Mouse (Mus musculus) lung, postnatal 0 days (tissue): ENCODE data around the gene Arhgap15. TPM values are rescaled to one million over a fixed set of nuclear protein-coding genes. Genes with fewer than 3 reads are reported as not detected.

Experiments
- ATAC-seq: fragments of 200-750 bp; cut with Nextera tagmentation; 2 replicates; pipeline ENCODE4 v1.8.0; 2017; ENCODE audit warnings: moderate library complexity
- DNase-seq: peaks from one replicate; pipeline ENCODE4 v3.0.0-alpha.2; 2016; ENCODE audit warnings: low spot score
- H3K27ac ChIP-seq: fragments of 300-500 bp; sonication (generic); 2 replicates; pipeline ENCODE4 v1.5.1; 2014; ENCODE audit warnings: antibody characterized with exemption, mild to moderate bottlenecking, low read length, mixed read lengths
- H3K27me3 ChIP-seq: fragments of 300-500 bp; sonication (generic); replicated peaks from 2 replicates; pipeline ENCODE4 v1.6.1; 2014; ENCODE audit warnings: low read length, mixed read lengths; ENCODE audit not compliant: insufficient read depth
- H3K36me3 ChIP-seq: fragments of 300-500 bp; sonication (generic); 2 replicates; pipeline ENCODE4 v1.6.1; 2014; ENCODE audit warnings: low read length, mixed read lengths; ENCODE audit not compliant: insufficient read depth
- H3K4me1 ChIP-seq: fragments of 300-500 bp; sonication (generic); 2 replicates; pipeline ENCODE4 v1.6.1; 2014; ENCODE audit warnings: antibody characterized with exemption, low read depth, low read length, mixed read lengths; ENCODE audit not compliant: insufficient read depth
- H3K4me2 ChIP-seq: fragments of 300-500 bp; sonication (generic); replicated peaks from 2 replicates; pipeline ENCODE4 v1.6.1; 2014; ENCODE audit warnings: low read depth, mild to moderate bottlenecking, low read length, moderate library complexity, mixed read lengths
- H3K4me3 ChIP-seq: fragments of 300-500 bp; sonication (generic); 2 replicates; pipeline ENCODE4 v1.5.1; 2014; ENCODE audit warnings: low read depth, low read length
- H3K9ac ChIP-seq: fragments of 300-500 bp; sonication (generic); replicated peaks from 2 replicates; pipeline ENCODE4 v1.6.1; 2014; ENCODE audit warnings: low read depth, mild to moderate bottlenecking
- H3K9me3 ChIP-seq: fragments of 300-500 bp; sonication (generic); 2 replicates; pipeline ENCODE4 v1.6.1; 2016; ENCODE audit warnings: low read length, mixed read lengths
- CTCF ChIP-seq: IDR thresholded peaks from 2 replicates; pipeline ENCODE4 v1.5.1; 2016; ENCODE audit warnings: antibody characterized with exemption, mild to moderate bottlenecking
- EP300 ChIP-seq: IDR thresholded peaks from 2 replicates; pipeline ENCODE4 v1.6.1; 2016; ENCODE audit warnings: antibody characterized with exemption, mild to moderate bottlenecking, control low read depth
- WGBS: fragments of 180-500 bp; shearing (Covaris S2); extraction: QIAGEN DNeasy Blood & Tissue Kit; methylation state at CpG from one replicate; pipeline ENCODE4 v1.1.7; 2014; 5-methylcytosine and 5-hydroxymethylcytosine counted together
- polyA plus RNA-seq: library from polyadenylated mRNA; unstranded; fragments of >200 nt; fragmentation: Nextera tagmentation; extraction: Ambion mirVana; gene quantifications from 2 replicates; pipeline ENCODE4 v1.2.1, GENCODE M21; 2015

Gene Arhgap15
- polyA plus RNA-seq = 1.5 and 2.2 TPM in 2 replicates

GRCm38 (mm10) chr2:43748287-43748983, at the start of gene Arhgap15:
TSS of gene Arhgap15 (plus strand) at chr2:43748824.
- no peak for DNase-seq
- Histone ChIP-seq H3K27me3 (no peaks in the 10 kb centered on the region), H3K9me3 (no peaks in the 10 kb centered on the region), H3K9ac (no peak within 1 kb of the TSS), H3K4me1 (no peaks in the 10 kb centered on the region), H3K27ac (no peak within 1 kb of the TSS), H3K36me3 (no peaks in the 10 kb centered on the region), H3K4me2 (no peak within 1 kb of the TSS), H3K4me3 (no peak within 1 kb of the TSS)
- no peak for ATAC-seq
- 63% methylated on average over 5 of the region's 5 CpGs for WGBS
- TF ChIP-seq EP300 = no peak
- TF ChIP-seq CTCF = no peak

DNA sequence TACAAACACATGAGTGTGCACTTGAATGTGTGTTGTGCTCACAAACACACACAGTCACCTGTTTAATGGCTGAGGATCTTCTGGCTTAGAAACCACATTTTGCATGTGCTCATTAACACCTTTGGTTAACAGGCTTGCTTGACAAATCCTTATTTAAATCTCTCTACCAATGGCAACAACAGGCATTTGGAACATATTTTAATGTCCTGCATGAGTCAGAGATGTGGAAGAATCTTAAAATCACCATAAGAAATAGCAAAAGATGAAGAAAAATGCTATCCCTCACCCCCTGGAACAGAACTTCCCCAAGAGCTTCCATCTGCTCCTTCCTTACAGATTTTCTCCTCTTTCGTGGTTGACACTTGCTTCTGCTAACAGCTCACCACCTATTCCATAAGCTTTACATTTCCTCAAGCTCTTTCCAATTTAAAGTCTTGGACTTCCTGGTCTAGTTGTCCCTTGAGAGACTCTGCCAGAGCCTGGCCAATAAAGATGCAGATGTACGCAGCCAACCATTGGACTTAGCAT, 35.9 kb upstream of the Arhgap15 start:
- H3K27me3 ChIP-seq = no peaks in the 10 kb centered on the region
- no peak for DNase-seq
- ATAC-seq = no peak
- no peak overlapping the region for H3K27ac ChIP-seq
- no peaks in the 10 kb centered on the region for H3K36me3 ChIP-seq
- no peak overlapping the region for H3K9ac ChIP-seq
- no peaks in the 10 kb centered on the region for H3K4me1 ChIP-seq
- no peak overlapping the region for H3K4me2 ChIP-seq
- H3K9me3 ChIP-seq = no peaks in the 10 kb centered on the region
- TF ChIP-seq EP300 = no peak
- TF ChIP-seq CTCF = no peak
- 89% methylated on average over 2 of the region's 2 CpGs for WGBS
- no peak overlapping the region for H3K4me3 ChIP-seq

GRCm38 (mm10) chr2:43722446-43723103, 26.0 kb upstream of the Arhgap15 start:
- WGBS = 14% methylated on average over 14 of the region's 14 CpGs

DNA sequence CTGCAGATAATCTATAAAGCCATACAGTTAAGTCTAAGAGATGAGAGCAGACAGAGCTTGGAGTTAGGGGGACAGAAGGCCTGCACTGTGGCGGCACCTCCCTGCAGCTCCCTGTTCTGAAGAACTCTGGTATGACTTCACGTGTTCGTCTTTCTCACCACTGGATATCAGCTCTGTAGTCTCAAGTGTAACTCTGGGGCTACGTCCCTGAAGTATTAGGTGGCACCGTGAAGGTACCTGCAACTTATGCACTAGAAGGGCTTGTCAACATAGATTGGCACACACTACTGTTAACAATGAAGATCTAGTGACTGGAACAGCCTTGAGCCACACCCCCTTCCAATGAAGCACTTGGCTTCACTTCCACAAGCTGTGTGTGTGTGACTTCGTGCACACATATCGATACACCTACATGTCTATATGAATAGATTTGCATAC, 25.5 kb upstream of the Arhgap15 start:
- ATAC-seq = peak; percentile 28; the same call in 1 of the 2 replicates
- Histone ChIP-seq H3K27ac (no peak overlapping the region), H3K4me3 (no peak overlapping the region), H3K36me3 (no peaks in the 10 kb centered on the region), H3K9me3 (no peaks in the 10 kb centered on the region), H3K27me3 (no peaks in the 10 kb centered on the region), H3K4me2 (no peak overlapping the region; the same call in 1 of the 2 replicates), H3K4me1 (no peaks in the 10 kb centered on the region), H3K9ac (no peak overlapping the region)
- TF ChIP-seq CTCF (no peak), EP300 (no peak)
- DNase-seq = no peak
- 52% methylated on average over 7 of the region's 7 CpGs for WGBS

More at GRCm38 (mm10) chr2:43722446-43723103, 26.0 kb upstream of the Arhgap15 start:
- Histone ChIP-seq H3K27me3 (no peaks in the 10 kb centered on the region), H3K4me2 (no peak overlapping the region; the same call in 1 of the 2 replicates), H3K27ac (no peak overlapping the region), H3K4me3 (no peak overlapping the region), H3K9ac (no peak overlapping the region), H3K4me1 (no peaks in the 10 kb centered on the region), H3K9me3 (no peaks in the 10 kb centered on the region), H3K36me3 (no peaks in the 10 kb centered on the region)
- ATAC-seq (peak; percentile 74), DNase-seq (peak; percentile 85)
- TF ChIP-seq EP300 (no peak), CTCF (peak; percentile 87)

- Histone ChIP-seq H3K4me1 (no peaks in the 10 kb centered on the region), H3K27ac (no peak overlapping the region), H3K4me2 (no peak overlapping the region), H3K4me3 (no peak overlapping the region), H3K9me3 (no peaks in the 10 kb centered on the region), H3K27me3 (no peaks in the 10 kb centered on the region), H3K36me3 (no peaks in the 10 kb centered on the region), H3K9ac (no peak overlapping the region)
- WGBS = 43% methylated on average over 5 of the region's 5 CpGs
- TF ChIP-seq EP300 = no peak
- DNase-seq = no peak
- ATAC-seq = no peak
Observed at GRCm38 (mm10) chr2:43727181-43727580, 21.4 kb upstream of the Arhgap15 start.

- no peaks in the 10 kb centered on the region for H3K36me3 ChIP-seq
- H3K4me2 ChIP-seq = no peak overlapping the region
- no peak overlapping the region for H3K9ac ChIP-seq
- no peak for ATAC-seq
- TF ChIP-seq EP300 (no peak), CTCF (no peak)
- H3K27ac ChIP-seq = no peak overlapping the region
- no peaks in the 10 kb centered on the region for H3K9me3 ChIP-seq
- no peak overlapping the region for H3K4me3 ChIP-seq
- 62% methylated on average over 8 of the region's 8 CpGs for whole genome bisulfite sequencing
- DNase-seq = no peak
- H3K27me3 ChIP-seq = no peaks in the 10 kb centered on the region
- H3K4me1 ChIP-seq = no peaks in the 10 kb centered on the region
Observed at GRCm38 (mm10) chr2:43727693-43728092, 20.9 kb upstream of the Arhgap15 start.
